Mouse (Mus musculus) brown adipose tissue, adult 24 weeks (tissue): ENCODE data around the gene Tbata. TPM values are rescaled to one million over a fixed set of nuclear protein-coding genes. Genes with fewer than 3 reads are reported as not detected.

Experiments
- H3K27ac ChIP-seq: fragments of 200-500 bp; replicated peaks from 2 replicates; pipeline ENCODE4 v1.5.1; 2012; ENCODE audit warnings: low read depth, mild to moderate bottlenecking, low read length
- H3K4me1 ChIP-seq: fragments of 200-500 bp; 2 replicates; pipeline ENCODE4 v1.6.1; 2012; ENCODE audit warnings: low read length, mixed read lengths; ENCODE audit not compliant: control insufficient read depth, insufficient read depth, insufficient read length
- H3K4me3 ChIP-seq: fragments of 200-500 bp; 2 replicates; pipeline ENCODE4 v1.5.1; 2012; ENCODE audit warnings: low read depth, mild to moderate bottlenecking, low read length, moderate library complexity; ENCODE audit not compliant: insufficient read depth
- polyA plus RNA-seq: library from polyadenylated mRNA; stranded (reverse); fragments of >200 nt; gene quantifications from 2 replicates; pipeline ENCODE4 v1.2.4, GENCODE M21; 2012; ENCODE audit not compliant: missing spikeins, insufficient read depth, insufficient read length

Tbata gene
- polyA plus RNA-seq, 1 experiment = not detected

GRCm38 (mm10) chr10:61212817-61213216 is 41.1 kb downstream of the Tbata start:
- no peak overlapping the region for H3K27ac ChIP-seq
- no peaks in the 10 kb centered on the region for H3K4me1 ChIP-seq
- H3K4me3 ChIP-seq = no peak overlapping the region

- Histone ChIP-seq H3K27ac (no peak overlapping the region), H3K4me3 (no peak overlapping the region), H3K4me1 (no peaks in the 10 kb centered on the region)
These were observed 43.9 kb downstream of the Tbata start for GRCm38 (mm10) chr10:61215658-61216057.

GRCm38 (mm10) chr10:61216163-61216562 is 44.4 kb downstream of the Tbata start:
- no peak overlapping the region for H3K27ac ChIP-seq

GRCm38 (mm10) chr10:61219318-61219717 is 47.6 kb downstream of the Tbata start:
- Histone ChIP-seq H3K4me3 (no peak overlapping the region), H3K4me1 (no peaks in the 10 kb centered on the region), H3K27ac (no peak overlapping the region)

More at GRCm38 (mm10) chr10:61216163-61216562, 44.4 kb downstream of the Tbata start:
- no peaks in the 10 kb centered on the region for H3K4me1 ChIP-seq
- H3K4me3 ChIP-seq = no peak overlapping the region

- Histone ChIP-seq H3K4me3 (no peak overlapping the region), H3K4me1 (no peaks in the 10 kb centered on the region)
These were observed 53.9 kb downstream of the Tbata start for GRCm38 (mm10) chr10:61225694-61226093.

GRCm38 (mm10) chr10:61226784-61227396 is 55.1 kb downstream of the Tbata start:
- Histone ChIP-seq H3K27ac (no peak overlapping the region), H3K4me3 (no peak overlapping the region)

More at GRCm38 (mm10) chr10:61225694-61226093, 53.9 kb downstream of the Tbata start:
- no peak overlapping the region for H3K27ac ChIP-seq

GRCm38 (mm10) chr10:61231756-61232155 is 60.0 kb downstream of the Tbata start:
- Histone ChIP-seq H3K4me1 (no peaks in the 10 kb centered on the region), H3K27ac (no peak overlapping the region), H3K4me3 (no peak overlapping the region)

More at GRCm38 (mm10) chr10:61226784-61227396, 55.1 kb downstream of the Tbata start:
- no peaks in the 10 kb centered on the region for H3K4me1 ChIP-seq

GRCm38 (mm10) chr10:61232858-61233567 is 61.3 kb downstream of the Tbata start:
- Histone ChIP-seq H3K27ac (no peak overlapping the region), H3K4me1 (no peaks in the 10 kb centered on the region), H3K4me3 (no peak overlapping the region)

- no peak overlapping the region for H3K27ac ChIP-seq
- H3K4me3 ChIP-seq = no peak overlapping the region
- no peaks in the 10 kb centered on the region for H3K4me1 ChIP-seq
These were observed 62.6 kb downstream of the Tbata start for GRCm38 (mm10) chr10:61234319-61234718.

- Histone ChIP-seq H3K4me3 (no peak overlapping the region), H3K4me1 (no peaks in the 10 kb centered on the region)
These were observed 64.0 kb downstream of the Tbata start for GRCm38 (mm10) chr10:61235677-61236267.

GRCm38 (mm10) chr10:61236683-61237390 is 65.1 kb downstream of the Tbata start:
- Histone ChIP-seq H3K4me1 (no peaks in the 10 kb centered on the region), H3K4me3 (no peak overlapping the region), H3K27ac (no peak overlapping the region)

More at GRCm38 (mm10) chr10:61235677-61236267, 64.0 kb downstream of the Tbata start:
- no peak overlapping the region for H3K27ac ChIP-seq

- Histone ChIP-seq H3K4me1 (no peaks in the 10 kb centered on the region), H3K4me3 (no peak overlapping the region), H3K27ac (no peak overlapping the region)
These were observed 65.6 kb downstream of the Tbata start for GRCm38 (mm10) chr10:61237391-61237785.
